ENCODE assay signal across 39 mouse cellular contexts in the genomic region with DNA sequence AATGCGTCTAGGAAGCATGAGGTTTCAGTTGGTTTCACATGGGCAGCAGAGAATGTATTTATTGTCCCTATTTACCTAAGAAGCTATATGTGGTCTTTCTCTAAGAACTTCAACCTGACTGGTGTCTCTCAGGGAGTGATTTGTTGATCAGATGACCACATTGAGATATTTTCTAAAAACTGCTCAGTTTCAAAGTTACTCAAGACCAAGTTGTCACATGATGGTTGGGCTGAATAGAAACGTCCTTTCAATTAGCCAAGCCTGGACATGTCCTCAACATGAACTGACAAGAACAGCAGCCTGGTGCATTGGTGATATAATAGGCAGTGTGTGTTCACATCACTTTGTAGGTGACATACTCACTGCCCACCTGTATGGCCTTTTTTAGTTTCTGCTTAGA. TPM values are rescaled to one million over a fixed set of nuclear protein-coding genes. Genes with fewer than 3 reads are reported as not detected.
"Had no signal": no experiment of that assay in that cellular context is flagged by ENCODE, and none has a peak within 500 bp of the region (broad histone marks: within the 10 kb centered on the region; RNA-seq: fewer than 3 reads in every experiment).

No protein-coding gene starts in this region.

RNA-seq across cellular contexts. Expression of a gene that starts 18.2 kb away (rescaled TPM):
- total RNA-seq: heart, postnatal 10 days; heart, postnatal 14 days; heart, postnatal 25 days; heart, postnatal 36 days; heart, postnatal 4 days; hematopoietic stem cell, adult 5-6 weeks; hindbrain, postnatal 0 days; layer of hippocampus, adult 18-20 months; layer of hippocampus, adult 2 months; layer of hippocampus, adult 8-10 months; layer of hippocampus, postnatal 10 days; layer of hippocampus, postnatal 14 days; layer of hippocampus, postnatal 25 days; layer of hippocampus, postnatal 36 days; left cerebral cortex, adult 18-20 months; left cerebral cortex, adult 2 months had no signal
- polyA plus RNA-seq: heart, embryonic 11.5 days; heart, embryonic 12.5 days; heart, embryonic 13.5 days; heart, embryonic 14.5 days; heart, embryonic 15.5 days; heart, embryonic 16.5 days; heart, postnatal 0 days; hindbrain, embryonic 10.5 days; hindbrain, embryonic 11.5 days; hindbrain, embryonic 12.5 days; hindbrain, embryonic 13.5 days; hindbrain, embryonic 14.5 days; hindbrain, embryonic 15.5 days; hindbrain, embryonic 16.5 days; hindbrain, postnatal 0 days; intestine, embryonic 14.5 days; intestine, embryonic 15.5 days; intestine, embryonic 16.5 days; intestine, postnatal 0 days; kidney, adult 2 months; kidney, embryonic 14.5 days; kidney, embryonic 15.5 days; kidney, embryonic 16.5 days; large intestine, adult 2 months had no signal
